Mouse (Mus musculus): Measurements from ENCODE around the gene Tomm34.
"Not testable (repeated sequence)": the region's sequence is repeated elsewhere in the genome, so short reads cannot be mapped to it uniquely, and the experiment has no call there.

The Tomm34 gene

GRCm38 (mm10) chr2:164076874-164077425 lies 6.0 kb upstream of the Tomm34 start:
- DNase-seq (ENCODE audit: low spot score in 2 of 2) = no peak

GRCm38 (mm10) chr2:164075088-164075487 lies 4.1 kb upstream of the Tomm34 start:
- peak in 1 of 2 experiments; percentile 52 for DNase-seq (ENCODE audit: low spot score in 2 of 2)

DNA sequence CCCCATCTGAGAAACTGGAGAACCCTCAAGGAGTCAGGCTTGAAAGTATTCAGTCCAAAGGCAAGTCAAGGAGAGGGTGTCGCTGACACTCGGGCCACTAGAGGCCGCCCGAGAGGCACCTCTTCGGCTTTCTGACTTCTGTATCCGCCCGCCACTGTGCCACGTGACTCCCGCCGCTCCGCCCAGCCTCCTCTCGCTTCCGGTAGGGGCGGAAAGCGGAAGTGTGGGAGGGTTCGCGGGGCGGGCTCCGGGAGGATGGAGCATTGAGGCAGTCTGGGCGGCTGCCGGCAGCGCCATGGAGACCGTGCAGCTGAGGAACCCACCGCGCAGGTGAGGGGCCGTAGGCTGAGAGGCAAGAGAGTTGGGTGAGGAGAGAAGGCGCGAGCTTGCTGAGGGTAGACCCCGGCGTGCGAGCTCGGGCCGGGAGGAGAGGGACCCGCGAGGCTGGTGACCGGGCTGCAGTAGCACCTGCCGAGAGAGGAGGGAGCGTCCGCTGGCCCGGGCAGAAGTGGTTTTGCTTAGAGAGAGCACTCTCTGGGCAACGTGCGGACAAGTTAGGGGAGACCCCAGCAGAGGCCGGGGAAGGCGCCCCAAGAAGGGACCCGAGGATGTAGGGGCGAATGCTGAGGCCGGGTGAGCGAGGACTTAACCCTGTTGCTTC lies 3.1 kb upstream of the Tomm34 start:
- DNase-seq (ENCODE audit: low spot score in 2 of 2) = peak; percentile 98 to 99

- no peak for DNase-seq (ENCODE audit: low spot score in 2 of 2)
Measured at GRCm38 (mm10) chr2:164073120-164073519, 2.2 kb upstream of the Tomm34 start.

DNA sequence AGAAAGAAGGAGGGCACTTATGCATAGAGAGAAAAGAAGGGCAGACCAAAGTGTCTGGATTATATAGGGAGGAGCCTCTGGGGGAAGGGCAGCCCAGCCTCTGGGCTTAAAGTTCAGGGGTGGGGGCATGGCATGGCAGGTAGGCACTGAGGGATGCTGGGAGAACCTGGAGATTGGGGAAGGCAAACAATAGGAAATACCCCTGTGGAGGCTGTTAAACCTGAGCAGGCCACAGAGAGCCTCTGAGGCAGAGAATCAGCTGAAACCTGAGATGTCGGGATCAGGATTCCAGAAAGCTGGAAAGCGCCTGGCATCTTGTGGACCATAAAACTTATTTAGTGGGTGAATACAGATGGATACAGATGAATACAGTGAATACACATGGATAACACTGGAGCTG lies 1.1 kb upstream of the Tomm34 start:
- no peak for DNase-seq (ENCODE audit: low spot score in 2 of 2)

GRCm38 (mm10) chr2:164071437-164071820 lies 460 bp upstream of the Tomm34 start:
- not testable (repeated sequence) for DNase-seq (ENCODE audit: low spot score in 2 of 2)

DNA sequence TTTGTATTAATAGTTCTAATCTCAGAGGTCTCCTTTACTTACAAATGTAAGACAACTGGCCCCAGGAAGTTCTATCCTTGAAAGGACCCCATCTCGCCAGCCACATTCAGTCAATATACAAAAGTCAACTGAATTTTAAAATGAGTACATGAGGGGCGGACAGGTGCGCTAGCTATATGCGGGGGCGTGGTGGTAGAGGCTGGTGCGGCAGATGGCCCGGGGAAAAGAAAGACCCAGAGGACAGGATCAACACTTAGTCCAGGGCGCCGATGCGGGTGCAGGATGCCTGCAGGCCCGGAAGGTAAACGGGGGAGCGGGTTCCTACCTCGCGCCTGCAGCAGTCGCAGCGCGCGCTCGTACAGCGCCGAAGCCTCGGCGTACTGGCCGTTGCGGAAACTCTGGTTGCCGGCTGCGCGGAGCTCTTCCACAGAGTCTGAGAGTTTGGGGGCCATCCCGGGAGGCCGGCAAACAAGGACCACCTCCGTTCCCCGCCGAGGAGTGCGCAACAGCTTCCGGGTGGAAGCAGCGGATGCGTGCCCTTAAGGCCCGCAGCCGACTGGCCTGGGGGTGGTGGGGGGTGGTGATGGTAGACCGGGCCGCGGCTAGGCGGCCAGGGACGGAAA lies 716 bp downstream of the Tomm34 start, which contains the start of gene Stk4:
TSS of gene Stk4 (plus strand) at position 181 of the 623 bp plus-strand sequence.
- DNase-seq (ENCODE audit: low spot score in 2 of 2) = peak; percentile 57 to 61

- no peak for DNase-seq (ENCODE audit: low spot score in 2 of 2)
Measured at GRCm38 (mm10) chr2:164059634-164060235, 11.2 kb downstream of the Tomm34 start.

DNA sequence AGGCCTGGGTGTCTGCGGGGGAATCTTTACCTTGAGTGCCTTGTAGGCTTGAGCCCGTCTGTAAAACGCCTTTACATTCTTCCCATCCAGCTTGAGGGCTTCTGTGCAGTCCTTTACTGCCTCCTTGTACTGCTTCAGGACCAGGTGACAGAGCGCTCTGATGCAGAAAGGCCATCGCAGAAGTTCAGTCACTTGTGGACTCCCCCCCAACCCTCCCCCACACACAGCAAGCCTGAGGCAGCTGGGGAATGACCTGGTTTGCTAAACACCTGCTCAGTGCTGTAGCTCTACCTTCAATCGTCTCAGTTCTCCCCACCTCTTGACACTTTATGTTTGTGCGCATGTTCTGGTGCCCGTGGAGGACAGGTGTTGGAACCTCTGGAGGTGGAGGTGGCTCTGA lies 16.3 kb downstream of the Tomm34 start:
- DNase-seq (ENCODE audit: low spot score in 2 of 2) = peak in 1 of 2 experiments; percentile 44

DNA sequence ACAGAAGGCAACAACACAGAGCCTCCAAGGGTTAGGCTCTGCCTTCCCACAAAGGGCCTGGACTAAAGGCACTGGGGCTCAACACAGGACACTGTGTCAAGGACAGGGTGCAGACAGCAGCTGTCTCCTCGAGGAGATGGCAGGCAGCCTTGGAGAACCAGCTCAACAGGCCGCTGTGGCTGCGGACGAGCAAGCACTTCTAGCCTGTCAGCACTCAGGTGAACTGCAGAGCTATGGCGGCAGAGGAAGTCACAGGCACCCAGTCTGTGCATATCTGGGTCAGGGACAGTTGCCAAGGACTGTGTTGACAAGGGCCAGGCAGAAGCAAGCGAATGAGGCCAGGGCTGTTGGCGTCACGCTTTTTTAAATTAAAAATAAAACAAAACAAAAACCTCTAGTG lies 17.2 kb downstream of the Tomm34 start:
- peak in 1 of 2 experiments; percentile 29 for DNase-seq (ENCODE audit: low spot score in 2 of 2)

- DNase-seq (ENCODE audit: low spot score in 2 of 2) = peak; percentile 32 to 36
Measured at GRCm38 (mm10) chr2:164047197-164047690, 23.7 kb downstream of the Tomm34 start.

DNA sequence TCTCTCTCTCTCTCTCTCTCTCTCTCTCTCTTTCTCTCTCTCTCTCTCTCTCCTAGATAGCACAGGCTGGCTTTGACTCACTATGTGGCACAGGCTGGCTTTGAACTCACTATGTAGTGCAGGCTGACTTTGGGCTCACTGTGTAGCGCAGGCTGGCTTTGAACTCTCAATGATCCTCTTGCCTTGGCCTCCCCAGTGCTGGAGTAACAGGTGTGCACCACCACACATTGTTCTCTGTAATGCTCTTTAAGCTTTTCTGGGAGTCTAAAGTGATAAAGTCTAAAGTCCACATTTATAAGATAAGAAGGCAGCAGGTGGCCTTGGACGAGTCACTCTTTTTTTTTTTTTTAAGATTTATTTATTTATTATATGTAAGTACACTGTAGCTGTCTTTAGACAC lies 29.4 kb downstream of the Tomm34 start:
- no peak for DNase-seq (ENCODE audit: low spot score in 2 of 2)

DNA sequence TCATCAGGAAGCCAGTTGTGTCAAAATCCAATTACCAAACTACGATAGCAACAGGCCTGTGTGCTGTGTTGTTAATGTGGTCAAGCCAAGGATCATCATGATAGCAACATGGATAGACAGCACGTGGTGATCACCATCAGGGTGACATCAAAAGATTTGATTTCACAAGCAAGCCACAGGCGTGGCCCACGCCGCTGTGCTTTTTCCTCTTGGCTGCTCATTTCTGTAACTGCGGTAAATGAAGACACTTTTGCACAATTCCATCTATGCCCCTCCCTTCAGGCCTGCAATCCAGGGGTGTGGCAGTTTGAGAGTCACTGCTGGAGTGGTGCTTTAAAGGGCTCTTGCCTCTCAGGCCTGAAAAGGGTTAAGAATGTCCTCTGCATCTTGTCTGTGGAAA lies 30.0 kb downstream of the Tomm34 start:
- no peak for DNase-seq (ENCODE audit: low spot score in 2 of 2)

DNA sequence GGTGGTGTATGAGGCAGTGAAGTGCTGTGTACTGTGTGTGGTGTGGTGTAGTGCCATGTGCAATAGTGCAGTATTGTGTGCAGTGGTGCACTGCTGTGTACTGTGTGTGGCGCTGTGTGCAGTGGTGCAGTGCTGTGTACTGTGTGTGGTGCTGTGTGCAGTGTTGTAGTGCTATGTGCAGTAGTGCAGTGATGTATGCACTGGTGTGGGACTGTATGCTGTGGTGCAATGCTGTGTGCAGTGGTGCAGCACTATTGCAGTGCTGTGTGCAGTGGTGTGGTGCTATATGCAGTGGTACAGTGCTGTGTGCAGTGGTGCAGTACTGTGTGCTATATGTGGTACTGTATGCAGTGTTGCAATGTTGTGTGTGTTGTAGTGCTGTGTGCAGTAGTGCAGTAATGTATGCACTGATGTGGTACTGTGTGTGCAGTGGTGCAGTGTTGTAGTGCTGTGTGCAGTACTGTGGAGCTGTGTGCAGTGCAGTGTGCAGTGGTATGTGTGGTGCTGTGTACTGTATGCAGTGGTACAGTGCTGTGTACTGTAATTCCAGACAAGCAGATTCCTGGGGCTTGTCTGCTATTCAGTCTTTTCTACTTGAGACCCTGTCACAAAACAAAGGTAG lies 32.5 kb downstream of the Tomm34 start:
- no peak for DNase-seq (ENCODE audit: low spot score in 2 of 2)

DNA sequence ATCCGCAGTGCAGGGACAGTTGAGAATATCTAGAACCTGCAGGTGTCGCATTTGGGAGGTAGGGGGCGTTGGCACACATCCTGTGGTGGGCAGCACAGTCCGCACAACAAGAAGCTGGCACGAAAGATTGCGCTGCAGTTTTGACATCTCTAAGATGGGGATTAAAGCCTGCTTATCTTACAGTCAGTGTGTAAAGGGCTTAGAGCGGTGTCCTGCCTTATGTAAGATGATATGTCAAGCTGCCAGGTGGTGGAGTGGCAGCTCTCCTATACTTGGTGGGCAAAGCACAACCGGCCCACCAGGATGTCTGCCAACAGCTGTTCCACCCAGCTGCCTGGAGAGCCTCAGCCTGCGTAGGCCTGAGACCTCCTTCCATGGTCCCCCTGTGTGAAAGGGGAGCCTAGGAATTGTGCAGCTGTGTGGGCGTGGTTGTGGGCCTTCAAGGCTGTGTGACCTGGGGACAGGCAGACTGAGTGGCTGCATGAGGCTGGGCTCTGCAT lies 34.4 kb downstream of the Tomm34 start:
- DNase-seq (ENCODE audit: low spot score in 2 of 2) = peak; percentile 14 to 23

DNA sequence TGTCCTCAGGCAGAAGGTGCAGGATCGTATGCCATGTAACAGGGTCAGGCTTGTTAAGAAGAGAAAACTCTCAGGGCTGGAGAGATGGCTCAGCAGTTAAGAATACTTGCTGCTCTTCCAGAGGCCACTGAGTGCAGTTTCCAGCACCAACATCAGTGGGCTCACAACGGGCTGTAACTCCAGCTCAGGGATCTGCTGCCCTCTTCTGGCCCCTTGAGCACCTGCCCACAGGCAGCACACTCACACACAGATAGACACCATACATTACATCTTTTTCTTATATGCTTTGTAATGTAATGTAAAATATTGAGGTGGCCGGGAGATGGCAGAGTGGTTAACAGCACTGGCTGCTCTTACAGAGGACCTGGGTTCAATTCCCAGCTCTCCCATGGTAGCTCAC lies 38.0 kb downstream of the Tomm34 start:
- no peak for DNase-seq (ENCODE audit: low spot score in 2 of 2)

GRCm38 (mm10) chr2:164031147-164031546 lies 39.8 kb downstream of the Tomm34 start:
- no peak for DNase-seq (ENCODE audit: low spot score in 2 of 2)

DNA sequence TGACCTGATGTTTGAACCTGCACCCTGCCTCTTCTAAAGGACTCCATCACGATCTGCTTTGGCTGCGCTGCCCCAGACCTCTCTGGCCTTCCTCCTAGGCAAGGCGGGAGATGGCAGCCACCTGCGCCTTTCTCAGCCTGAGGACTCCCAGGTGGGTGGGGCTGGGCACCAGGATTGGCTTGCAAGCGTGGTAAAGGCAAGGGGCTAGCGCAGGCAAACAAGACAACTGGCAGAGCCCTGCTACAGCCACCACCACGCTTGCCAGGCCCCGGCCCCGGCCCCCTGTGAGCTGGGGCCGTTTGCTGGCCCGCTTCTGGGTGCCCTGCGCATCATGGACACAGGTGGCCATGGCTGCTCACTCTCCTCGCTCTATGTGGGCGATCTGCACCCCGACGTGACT lies 45.8 kb downstream of the Tomm34 start, which contains the start of gene Pabpc1l:
TSS of gene Pabpc1l (plus strand) at position 301 of the 400 bp plus-strand sequence.
- DNase-seq (ENCODE audit: low spot score in 2 of 2) = no peak

GRCm38 (mm10) chr2:164022104-164022503 lies 48.9 kb downstream of the Tomm34 start:
- DNase-seq (ENCODE audit: low spot score in 2 of 2) = no peak

DNA sequence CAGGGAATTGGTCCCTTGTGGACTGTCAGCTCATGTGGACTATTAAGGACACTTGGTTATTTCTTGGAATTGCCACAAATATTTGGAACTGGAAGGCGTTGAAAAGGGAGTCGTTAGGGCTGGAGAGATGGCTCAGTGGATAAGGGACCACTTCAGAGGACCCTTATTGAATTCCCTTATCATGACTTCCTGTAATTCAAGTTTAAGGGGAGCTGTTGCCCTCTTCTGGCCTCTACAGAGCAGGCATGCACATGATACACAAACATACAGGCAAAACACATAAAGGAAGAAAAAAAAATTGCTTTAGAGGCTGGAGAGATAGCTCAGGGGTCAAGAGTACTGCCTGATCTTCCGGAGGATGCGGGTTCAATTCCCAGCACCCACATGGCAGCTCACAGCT lies 51.0 kb downstream of the Tomm34 start:
- no peak for DNase-seq (ENCODE audit: low spot score in 2 of 2)

- DNase-seq (ENCODE audit: low spot score in 2 of 2) = no peak
Measured at GRCm38 (mm10) chr2:164018910-164019309, 52.1 kb downstream of the Tomm34 start.

DNA sequence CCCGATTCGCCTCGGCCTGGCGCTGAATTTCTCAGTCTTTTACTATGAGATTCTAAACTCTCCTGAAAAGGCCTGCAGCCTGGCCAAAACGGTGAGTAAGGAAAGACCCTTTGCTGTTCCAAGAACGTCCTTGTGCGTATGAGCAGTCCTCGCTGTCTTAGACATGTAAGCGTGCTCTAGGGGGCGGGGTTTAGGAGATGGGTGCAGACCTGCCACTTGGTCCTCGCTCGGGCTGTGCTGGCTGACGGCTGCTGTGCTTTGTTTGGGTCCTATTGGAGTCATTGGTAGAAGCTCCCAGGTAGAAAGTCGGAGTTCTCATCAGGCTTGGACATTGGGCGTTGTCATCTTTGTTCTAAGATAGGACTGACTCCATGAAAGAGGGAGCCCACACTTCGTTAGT lies 55.7 kb downstream of the Tomm34 start:
- no peak for DNase-seq (ENCODE audit: low spot score in 2 of 2)
